Mouse (Mus musculus): Measurements from ENCODE around the gene Ccdc177.

DNA sequence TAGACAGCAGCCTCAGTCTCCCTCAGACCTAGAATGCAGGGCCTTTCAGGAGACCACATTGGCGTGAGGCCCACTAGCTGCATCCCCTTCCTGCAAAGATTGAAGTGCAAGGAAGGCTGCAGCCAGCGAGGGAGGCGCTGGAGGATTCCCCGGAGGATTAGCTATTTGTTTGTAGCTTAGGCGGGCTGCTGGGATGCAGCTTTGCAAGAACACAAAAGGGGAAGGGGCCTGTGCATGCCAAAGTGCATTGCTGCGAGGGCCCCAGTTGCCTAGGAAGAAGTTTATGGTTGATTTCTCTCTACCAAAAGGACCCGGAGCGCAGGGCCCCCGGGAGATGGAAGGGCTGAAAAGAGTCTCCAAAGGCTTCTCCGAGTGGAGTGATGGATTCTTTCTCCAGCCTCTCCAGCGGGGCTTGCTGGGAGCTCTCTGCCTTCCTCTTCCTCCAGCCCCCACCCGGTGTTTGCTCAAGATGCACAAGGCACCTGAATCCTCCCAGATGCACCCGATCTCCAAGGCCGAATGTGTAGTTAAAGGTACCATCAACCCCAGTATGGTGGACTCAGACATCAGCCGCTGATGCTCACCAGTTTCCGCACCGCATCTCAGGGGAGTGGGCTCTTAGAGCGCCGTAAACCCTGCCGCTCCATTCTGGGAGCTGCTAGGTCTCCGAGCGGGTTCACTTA, 633 bp downstream of the Ccdc177 start:
- no peak for TF ChIP-seq CTCF (IDR thresholded peaks at IDR 0.05; ENCODE audit: low read depth, low read length)
- no peak for TF ChIP-seq POLR2A (IDR thresholded peaks at IDR 0.05; ENCODE audit: borderline replicate concordance, low read depth, low read length)
